In genomic region chr6:38058805-38059204, GRCm38 (mm10) we compare ENCODE assay signal across 13 mouse cellular contexts. TPM values are rescaled to one million over a fixed set of nuclear protein-coding genes. Genes with fewer than 3 reads are reported as not detected.
A peak's percentile ranks its signal among the peaks of the same experiment; 100 is the strongest.
DNase-seq lines count a peak whose midpoint lies in the region; ATAC-seq and TF ChIP-seq lines count a peak whose summit lies in the region.
"Had no signal": no experiment of that assay in that cellular context is flagged by ENCODE, and none has a peak within 500 bp of the region (broad histone marks: within the 10 kb centered on the region; RNA-seq: fewer than 3 reads in every experiment).

No protein-coding gene starts in this region.

- no peak overlapping the region for H3K4me2 ChIP-seq in liver, embryonic 12.5 days
- H3K4me2 ChIP-seq in stomach, postnatal 0 days (replicated peaks; ENCODE audit: low read depth), result no peak overlapping the region
- H3K4me2 ChIP-seq: heart, embryonic 11.5 days; limb, embryonic 12.5 days had no signal

- no peaks in the 10 kb centered on the region for H3K36me3 ChIP-seq in liver, adult 2 months (ENCODE audit: control insufficient read depth, insufficient read depth, low read length)
- H3K36me3 ChIP-seq in liver, embryonic 12.5 days, result no peaks in the 10 kb centered on the region
- no peaks in the 10 kb centered on the region for H3K36me3 ChIP-seq in ES-E14 (ENCODE audit: control insufficient read depth, insufficient read depth, low read length, poor library complexity, severe bottlenecking)
- H3K36me3 ChIP-seq in stomach, postnatal 0 days (ENCODE audit: control insufficient read depth, insufficient read depth, low read length), result no peaks in the 10 kb centered on the region
- H3K36me3 ChIP-seq in forebrain, embryonic 10.5 days (replicated peaks), result no peaks in the 10 kb centered on the region
- H3K36me3 ChIP-seq: limb, embryonic 12.5 days had no signal

- H3K79me2 ChIP-seq in liver, adult 2 months (ENCODE audit: control insufficient read depth, insufficient read depth, low read length), result no peaks in the 10 kb centered on the region

- H3K27me3 ChIP-seq in liver, adult 2 months (ENCODE audit: control insufficient read depth, insufficient read depth, low read length), result no peaks in the 10 kb centered on the region
- H3K27me3 ChIP-seq in liver, embryonic 12.5 days (replicated peaks), result no peaks in the 10 kb centered on the region
- no peaks in the 10 kb centered on the region for H3K27me3 ChIP-seq in stomach, postnatal 0 days (ENCODE audit: control insufficient read depth, insufficient read depth, low read length)
- no peaks in the 10 kb centered on the region for H3K27me3 ChIP-seq in forebrain, embryonic 10.5 days (ENCODE audit: poor library complexity, severe bottlenecking)
- H3K27me3 ChIP-seq: limb, embryonic 12.5 days had no signal

- no peak for ATAC-seq in liver, embryonic 12.5 days
- ATAC-seq in stomach, postnatal 0 days (ENCODE audit: low FRiP score, low TSS enrichment), result no peak

- WGBS in liver, adult 2 months, result 63% methylated on average over 5 of the region's 5 CpGs
- WGBS in liver, embryonic 12.5 days (ENCODE audit: insufficient replicate concordance), result 43% methylated on average over 5 of the region's 5 CpGs
- WGBS in stomach, postnatal 0 days, result 61% methylated on average over 5 of the region's 5 CpGs
- 56% methylated on average over 5 of the region's 5 CpGs for WGBS in forebrain, embryonic 10.5 days

- no peak overlapping the region for H3K9ac ChIP-seq in liver, adult 2 months (ENCODE audit: low read depth, low read length)
- no peak overlapping the region for H3K9ac ChIP-seq in liver, embryonic 12.5 days
- no peak overlapping the region for H3K9ac ChIP-seq in ES-E14 (ENCODE audit: insufficient read depth, low read depth, low read length, poor library complexity, severe bottlenecking)
- no peak overlapping the region for H3K9ac ChIP-seq in stomach, postnatal 0 days (ENCODE audit: low read length)
- H3K9ac ChIP-seq: limb, embryonic 12.5 days had no signal

- no peak for TF ChIP-seq POLR2A in liver, adult 2 months (IDR thresholded peaks at IDR 0.05; ENCODE audit: extremely low read depth, insufficient read depth, low read length)

- intact Hi-C loops in left cerebral cortex, postnatal 14 days (cut with DNase I), result no loop called here

- peak; percentile 20; the same call in 1 of the 2 replicates for TF ChIP-seq CTCF in liver, adult 2 months (IDR thresholded peaks at IDR 0.05; ENCODE audit: low read depth, low read length)
- TF ChIP-seq CTCF in stomach, postnatal 0 days (IDR thresholded peaks at IDR 0.05; ENCODE audit: low read depth), result peak; percentile 58

- no peak overlapping the region for H3K27ac ChIP-seq in liver, adult 2 months (replicated peaks; ENCODE audit: insufficient read depth, low read depth, low read length)
- H3K27ac ChIP-seq in liver, embryonic 12.5 days, result no peak overlapping the region
- no peak overlapping the region for H3K27ac ChIP-seq in ES-E14 (ENCODE audit: insufficient read depth, low read depth, low read length, poor library complexity, severe bottlenecking)
- no peak overlapping the region for H3K27ac ChIP-seq in stomach, postnatal 0 days (replicated peaks)
- no peak overlapping the region for H3K27ac ChIP-seq in forebrain, embryonic 10.5 days
- H3K27ac ChIP-seq: limb, embryonic 12.5 days had no signal

- in situ Hi-C loops in ES-E14 (cut with MboI; ENCODE audit: low sequenced_read_pairs in 2 of 2, unreplicated experiment in 2 of 2), result loop anchor here in 1 of 2 experiments (25.0 kb wide), 1 partner anchor 597 kb away; no protein-coding TSS in a partner anchor

- no peak for TF ChIP-seq EP300 in stomach, postnatal 0 days (optimal IDR thresholded peaks at IDR 0.05)

- no peaks in the 10 kb centered on the region for H3K4me1 ChIP-seq in liver, adult 2 months (ENCODE audit: control insufficient read depth, insufficient read depth, low read length)
- no peaks in the 10 kb centered on the region for H3K4me1 ChIP-seq in liver, embryonic 12.5 days
- no peaks in the 10 kb centered on the region for H3K4me1 ChIP-seq in ES-E14 (ENCODE audit: control insufficient read depth in 2 of 2, insufficient read depth in 2 of 2, low read length in 2 of 2, poor library complexity in 1 of 2)
- H3K4me1 ChIP-seq in stomach, postnatal 0 days (replicated peaks; ENCODE audit: control insufficient read depth, insufficient read depth), result no peaks in the 10 kb centered on the region
- no peaks in the 10 kb centered on the region for H3K4me1 ChIP-seq in forebrain, embryonic 10.5 days

- peaks cover 11% of the 10 kb centered on the region; the same call in 1 of the 2 replicates for H3K9me3 ChIP-seq in liver, embryonic 12.5 days (replicated peaks)
- no peaks in the 10 kb centered on the region; the same call in 1 of the 2 replicates for H3K9me3 ChIP-seq in ES-E14 (ENCODE audit: control insufficient read depth, insufficient read depth, low read depth, low read length)
- 0 out of 2 replicates have a peak, but pooled peaks cover 2% of the 10 kb centered on the region for H3K9me3 ChIP-seq in stomach, postnatal 0 days (ENCODE audit: control insufficient read depth, low read length)
- peaks cover 13% of the 10 kb centered on the region for H3K9me3 ChIP-seq in forebrain, embryonic 10.5 days

- peak; percentile 28 for DNase-seq in embryo, embryonic 10.5 days (ENCODE audit: low spot score)
- DNase-seq in embryo, embryonic 11 days, result no peak
- DNase-seq in liver, adult 2 months (ENCODE audit: extremely low read depth, low read depth, low spot score), result no peak
- peak; percentile 40 for DNase-seq in ES-E14 (ENCODE audit: low read depth, low spot score)
- DNase-seq in stomach, postnatal 0 days (ENCODE audit: low spot score), result no peak
- no peak for DNase-seq in left cerebral cortex, postnatal 14 days (ENCODE audit: low spot score in 2 of 2)
- no peak for DNase-seq in forebrain, embryonic 10.5 days (ENCODE audit: extremely low spot score, low spot score)

- no peak overlapping the region for H3K4me3 ChIP-seq in liver, adult 2 months (ENCODE audit: insufficient read depth, low read depth, low read length)
- H3K4me3 ChIP-seq in liver, embryonic 12.5 days, result no peak overlapping the region
- H3K4me3 ChIP-seq in ES-E14 (ENCODE audit: insufficient read depth in 1 of 2, low read depth in 1 of 2, low read length in 2 of 2, poor library complexity in 1 of 2, severe bottlenecking in 1 of 2), result no peak overlapping the region
- no peak overlapping the region for H3K4me3 ChIP-seq in stomach, postnatal 0 days (ENCODE audit: low read depth, low read length)
- no peak overlapping the region for H3K4me3 ChIP-seq in forebrain, embryonic 10.5 days
- H3K4me3 ChIP-seq: limb, embryonic 12.5 days had no signal

TF ChIP-seq in ES-E14, 5 proteins besides CTCF, POLR2A, EP300 and RAD21:
- TF ChIP-seq HCFC1 (IDR thresholded peaks at IDR 0.05; ENCODE audit: borderline replicate concordance, insufficient read depth, low read length) (no peak), CHD2 (IDR thresholded peaks at IDR 0.05; ENCODE audit: low read depth, low read length) (no peak), MAFK (IDR thresholded peaks at IDR 0.05; ENCODE audit: insufficient read depth, low read depth, low read length) (no peak), ZNF384 (IDR thresholded peaks at IDR 0.05; ENCODE audit: low read depth, low read length) (no peak), ZC3H11A (IDR thresholded peaks at IDR 0.05; ENCODE audit: borderline replicate concordance, low read depth, low read length) (no peak)

RNA-seq across cellular contexts. Expression of gene Svopl, which starts 12.0 kb away (rescaled TPM):
- not detected in 2 replicates for total RNA-seq in liver, adult 2 months (2014; rRNA removed)
- polyA plus RNA-seq in liver, adult 2 months (2012; rRNA removed), result not detected in 2 replicates
- polyA plus RNA-seq in liver, embryonic 12.5 days (2016; fragmentation: Nextera tagmentation; extraction: Ambion mirVana), result 0.05 TPM in 1 of 2 replicates, not detected in the other
- 0.18 and 0.21 TPM in 2 replicates for total RNA-seq in ES-E14 (2012; rRNA removed)
- 0.63 and 0.98 TPM in 2 replicates for polyA plus RNA-seq in stomach, postnatal 0 days (2015; fragmentation: Nextera tagmentation; extraction: Ambion mirVana)
- total RNA-seq in left cerebral cortex, postnatal 14 days (2021), result under 1 TPM in 1 of 2 experiments, not detected in 1; 0.66 TPM
- polyA plus RNA-seq in forebrain, embryonic 10.5 days (2016; fragmentation: Nextera tagmentation; extraction: Ambion mirVana), result 1.0 and 1.5 TPM in 2 replicates
- total RNA-seq: megakaryocyte-erythroid progenitor cell, adult 5-6 weeks had no signal

RNA-seq across cellular contexts. Expression of gene Tmem213, which starts 50.2 kb away (rescaled TPM):
- total RNA-seq in liver, adult 2 months (2014; rRNA removed), result not detected in 2 replicates
- not detected in 2 replicates for polyA plus RNA-seq in liver, adult 2 months (2012; rRNA removed)
- polyA plus RNA-seq in liver, embryonic 12.5 days (2016; fragmentation: Nextera tagmentation; extraction: Ambion mirVana), result not detected in 2 replicates
- 1.0 TPM in 1 of 2 replicates, not detected in the other for total RNA-seq in ES-E14 (2012; rRNA removed)
- 1.9 and 3.0 TPM in 2 replicates for polyA plus RNA-seq in stomach, postnatal 0 days (2015; fragmentation: Nextera tagmentation; extraction: Ambion mirVana)
- total RNA-seq in left cerebral cortex, postnatal 14 days (2021), result not detected
- not detected in 2 replicates for polyA plus RNA-seq in forebrain, embryonic 10.5 days (2016; fragmentation: Nextera tagmentation; extraction: Ambion mirVana)
- total RNA-seq: layer of hippocampus, adult 18-20 months; megakaryocyte-erythroid progenitor cell, adult 5-6 weeks had no signal
- polyA plus RNA-seq: frontal cortex, adult 2 months; heart, embryonic 11.5 days had no signal

Comparison
In these comparisons a context has a peak if more than half of its experiments do, and no peak if none do; other contexts are left out.
1. DNase-seq: peak in embryo, embryonic 10.5 days (single experiment) and ES-E14 (single experiment); none in embryo, embryonic 11 days (single experiment), liver, adult 2 months (single experiment), stomach, postnatal 0 days (single experiment), left cerebral cortex, postnatal 14 days (0 of 2) and forebrain, embryonic 10.5 days (single experiment).